Mouse (Mus musculus) hindbrain, embryonic 10.5 days (tissue): Measurements from ENCODE around the gene Hist1h2ac. TPM values are rescaled to one million over a fixed set of nuclear protein-coding genes. Genes with fewer than 3 reads are reported as not detected.
"Not testable (repeated sequence)": the region's sequence is repeated elsewhere in the genome, so short reads cannot be mapped to it uniquely, and the experiment has no call there.

Source experiments
- DNase-seq: peaks from one replicate; pipeline ENCODE4 v3.0.0-alpha.2; 2017; ENCODE audit warnings: low spot score
- H3K27ac ChIP-seq: fragments of 300-500 bp; sonication (generic); 2 replicates; pipeline ENCODE4 v1.5.1; 2016; ENCODE audit warnings: mild to moderate bottlenecking, moderate library complexity
- H3K27me3 ChIP-seq: fragments of 300-500 bp; sonication (generic); 2 replicates; pipeline ENCODE4 v1.6.1; 2016; ENCODE audit warnings: mild to moderate bottlenecking; ENCODE audit not compliant: poor library complexity, insufficient read depth, severe bottlenecking
- H3K36me3 ChIP-seq: fragments of 300-500 bp; sonication (generic); 2 replicates; pipeline ENCODE4 v1.6.1; 2016; ENCODE audit warnings: mild to moderate bottlenecking, moderate library complexity
- H3K4me1 ChIP-seq: fragments of 300-500 bp; sonication (generic); replicated peaks from 2 replicates; pipeline ENCODE4 v1.6.1; 2016; ENCODE audit warnings: mild to moderate bottlenecking
- H3K4me3 ChIP-seq: fragments of 300-500 bp; sonication (generic); 2 replicates; pipeline ENCODE4 v1.5.1; 2016; ENCODE audit warnings: mild to moderate bottlenecking, moderate library complexity
- H3K9me3 ChIP-seq: fragments of 300-500 bp; sonication (generic); 2 replicates; pipeline ENCODE4 v1.6.1; 2016; ENCODE audit warnings: mild to moderate bottlenecking, moderate library complexity
- WGBS: fragments of 180-500 bp; shearing (Covaris S2); methylation state at CpG from one replicate; pipeline ENCODE4 v1.1.7; 2016; 5-methylcytosine and 5-hydroxymethylcytosine counted together
- polyA plus RNA-seq: library from polyadenylated mRNA; unstranded; fragments of >200 nt; fragmentation: Nextera tagmentation; extraction: Ambion mirVana; gene quantifications from 2 replicates; pipeline ENCODE4 v1.2.1, GENCODE M21; 2016

Hist1h2ac gene
- 0.80 and 1.2 TPM in 2 replicates for polyA plus RNA-seq

DNA sequence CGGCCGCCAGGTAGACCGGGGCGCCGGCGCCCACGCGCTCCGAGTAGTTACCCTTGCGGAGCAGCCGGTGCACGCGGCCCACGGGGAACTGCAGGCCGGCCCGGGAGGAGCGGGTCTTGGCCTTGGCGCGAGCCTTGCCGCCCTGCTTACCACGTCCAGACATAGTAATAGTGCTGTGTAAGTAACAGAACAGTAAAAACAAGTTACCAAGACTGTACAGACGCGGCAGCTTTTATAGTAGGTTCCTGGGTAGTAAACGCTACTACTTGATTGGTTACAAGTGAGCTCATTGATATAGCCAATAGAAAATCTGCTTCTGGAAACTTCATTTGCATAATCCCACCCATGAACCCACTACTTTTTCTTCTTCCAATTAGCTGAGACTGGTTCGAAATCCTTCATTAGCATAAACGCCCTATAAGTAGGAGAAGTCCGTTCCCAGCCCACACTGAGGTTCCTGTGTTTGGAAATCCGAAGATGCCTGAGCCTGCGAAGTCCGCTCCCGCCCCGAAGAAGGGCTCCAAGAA lies at the start of gene Hist1h2ac, which contains the start of gene Hist1h2bc:
Gene Hist1h2ac (minus strand): TSS at position 194 of the 527 bp plus-strand sequence.
Gene Hist1h2bc (plus strand): TSS at position 445 of the 527 bp plus-strand sequence.
- peak within 1 kb of the TSS; percentile 59 for H3K4me3 ChIP-seq
- H3K27ac ChIP-seq = peak within 1 kb of the TSS; percentile 94
- DNase-seq = peak; percentile 87
- WGBS = under 1% methylated on average over 32 of the region's 32 CpGs
- H3K36me3 ChIP-seq = no peaks in the 10 kb centered on the region
- H3K9me3 ChIP-seq = no peaks in the 10 kb centered on the region
- H3K4me1 ChIP-seq = peaks cover 26% of the 10 kb centered on the region
- no peaks in the 10 kb centered on the region for H3K27me3 ChIP-seq

DNA sequence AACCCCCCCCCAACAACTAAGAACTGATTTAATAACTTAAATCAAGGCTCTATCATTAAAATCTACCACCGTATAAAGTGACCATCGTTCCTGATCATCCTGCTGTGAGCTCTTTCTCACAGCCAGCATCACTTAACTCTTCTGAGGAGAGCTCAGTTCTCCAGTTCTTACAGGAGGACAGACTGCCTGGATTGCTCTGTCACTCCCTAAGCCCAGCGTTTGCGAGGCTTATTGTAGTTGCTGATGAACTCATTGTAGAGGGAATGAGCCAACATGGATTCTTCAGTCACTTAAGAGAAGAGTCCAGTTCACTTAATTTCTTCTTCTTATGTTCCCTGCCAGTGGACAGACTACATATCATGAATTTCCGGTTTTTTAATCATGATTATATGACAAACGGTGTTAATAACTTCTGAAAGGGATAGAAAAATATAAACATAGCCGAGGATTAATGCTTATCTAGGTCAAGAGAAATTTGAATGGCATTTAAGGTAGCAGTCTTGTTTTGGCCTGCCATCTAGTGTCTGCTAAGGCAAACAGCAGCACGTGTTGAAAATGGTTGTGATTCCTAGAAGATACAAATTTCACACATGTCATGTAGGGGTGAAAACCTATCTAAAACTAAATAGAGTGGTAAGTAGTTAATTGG lies 48.5 kb upstream of the Hist1h2ac start:
- DNase-seq = no peak
- Histone ChIP-seq H3K4me3 (no peak overlapping the region), H3K27ac (0 out of 2 replicates have a peak overlapping the region, but pooled peaks have one; percentile 29), H3K9me3 (no peaks in the 10 kb centered on the region), H3K36me3 (no peaks in the 10 kb centered on the region), H3K4me1 (0 out of 2 replicates have a peak, but pooled peaks cover 6% of the 10 kb centered on the region), H3K27me3 (no peaks in the 10 kb centered on the region)
- WGBS = 29% methylated on average over 8 of the region's 8 CpGs

DNA sequence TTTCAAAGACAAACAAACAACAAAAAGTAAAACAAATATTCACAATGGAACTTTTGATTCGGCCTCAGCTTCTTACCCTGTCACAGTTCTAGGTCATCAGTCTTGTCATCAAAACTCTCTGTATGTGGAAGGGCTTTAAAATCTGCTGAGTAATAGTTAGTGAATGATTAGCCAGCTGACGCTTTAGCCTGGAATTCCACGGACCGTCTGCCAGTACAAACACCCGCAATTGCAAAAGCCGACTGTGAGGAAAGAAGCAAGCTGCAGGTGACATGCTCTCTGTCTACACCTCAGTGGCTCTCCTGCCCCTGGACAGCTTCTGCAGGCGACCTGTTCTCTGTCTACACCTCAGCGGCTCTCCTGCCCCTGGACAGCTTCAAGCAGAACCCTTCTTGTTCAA lies 46.7 kb upstream of the Hist1h2ac start:
- 0 out of 2 replicates have a peak, but pooled peaks cover 6% of the 10 kb centered on the region for H3K4me1 ChIP-seq
- no peak overlapping the region for H3K4me3 ChIP-seq
- H3K27me3 ChIP-seq = no peaks in the 10 kb centered on the region
- no peak for DNase-seq
- 57% methylated on average over 8 of the region's 8 CpGs for WGBS
- no peaks in the 10 kb centered on the region for H3K36me3 ChIP-seq
- no peak overlapping the region for H3K27ac ChIP-seq
- H3K9me3 ChIP-seq = no peaks in the 10 kb centered on the region

DNA sequence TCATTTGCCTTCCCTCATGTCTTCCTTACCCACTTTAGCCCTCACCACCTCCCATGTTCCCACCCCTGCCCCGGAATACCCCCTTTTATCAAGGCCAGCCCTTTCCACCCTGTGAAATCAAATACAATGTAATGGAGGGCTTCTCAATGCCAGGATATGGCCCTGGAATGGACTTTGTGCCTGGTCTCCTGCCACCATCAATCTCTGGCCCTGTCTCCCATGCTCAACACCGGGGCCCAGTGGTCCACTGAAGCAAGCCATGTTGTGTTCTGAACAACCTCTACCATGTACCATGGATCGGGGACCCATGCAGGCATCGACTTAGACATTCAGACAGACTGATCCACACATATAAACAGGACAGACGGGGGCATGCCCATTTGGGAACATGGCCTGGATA lies 46.0 kb upstream of the Hist1h2ac start:
- WGBS = 91% methylated on average over 5 of the region's 5 CpGs
- Histone ChIP-seq H3K9me3 (no peaks in the 10 kb centered on the region), H3K27ac (0 out of 2 replicates have a peak overlapping the region, but pooled peaks have one; percentile 29), H3K4me3 (no peak overlapping the region), H3K36me3 (no peaks in the 10 kb centered on the region), H3K27me3 (no peaks in the 10 kb centered on the region), H3K4me1 (peaks cover 11% of the 10 kb centered on the region)
- DNase-seq = no peak

DNA sequence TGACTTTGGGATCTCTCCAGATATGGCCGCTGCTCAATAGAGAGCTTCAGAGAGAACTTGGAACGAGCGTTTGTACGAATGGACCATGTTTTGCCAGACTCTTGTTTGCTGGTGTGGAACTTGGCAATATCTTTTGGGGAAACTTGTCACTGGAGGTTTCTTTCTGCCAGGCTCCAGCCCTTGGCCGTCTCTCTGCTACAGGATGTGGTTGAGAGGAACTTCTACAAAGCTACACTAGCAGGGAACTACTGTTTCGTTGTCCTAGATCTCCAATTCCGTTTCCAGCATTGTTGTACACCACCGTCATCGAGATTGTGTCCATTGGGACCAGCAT lies 45.4 kb upstream of the Hist1h2ac start:
- 91% methylated on average over 9 of the region's 9 CpGs for WGBS
- Histone ChIP-seq H3K27ac (no peak overlapping the region), H3K27me3 (no peaks in the 10 kb centered on the region), H3K4me1 (peaks cover 16% of the 10 kb centered on the region), H3K9me3 (no peaks in the 10 kb centered on the region), H3K36me3 (no peaks in the 10 kb centered on the region), H3K4me3 (no peak overlapping the region)
- DNase-seq = no peak

DNA sequence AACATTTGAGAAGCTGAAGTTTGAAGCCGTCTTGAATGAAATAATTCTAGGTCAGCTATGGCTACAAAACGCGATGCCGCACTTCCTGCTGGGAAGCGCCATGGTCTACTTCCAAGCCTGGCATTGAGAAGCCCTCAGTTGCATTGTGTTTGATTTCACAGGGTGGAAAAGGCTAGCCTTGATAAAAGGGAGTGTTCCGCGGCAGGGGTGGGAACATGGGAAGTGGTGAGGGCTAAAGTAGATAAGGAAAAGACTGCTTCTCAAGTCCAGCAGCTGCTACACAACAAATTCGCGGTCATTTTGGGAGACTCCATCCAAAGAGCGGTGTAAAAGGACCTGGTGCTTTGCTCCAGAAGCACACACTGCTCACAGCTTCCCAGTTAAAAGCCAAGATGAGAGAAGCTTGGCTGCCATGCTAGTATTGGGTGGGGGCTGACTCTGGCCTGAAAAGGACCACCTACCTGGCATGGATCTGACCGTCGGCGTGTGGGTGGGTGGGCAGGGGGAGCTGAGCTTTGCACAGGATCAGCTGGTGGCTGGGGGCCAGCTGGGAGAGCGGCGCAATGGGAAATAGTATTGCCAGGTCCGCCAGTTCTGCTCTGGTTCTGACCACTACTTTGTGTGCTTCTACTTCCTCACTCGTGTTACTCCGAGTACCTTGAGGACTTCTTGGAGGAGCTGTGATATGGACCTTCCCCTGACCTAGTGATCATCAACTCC lies 44.9 kb upstream of the Hist1h2ac start:
- Histone ChIP-seq H3K27ac (no peak overlapping the region; the same call in 1 of the 2 replicates), H3K4me1 (peaks cover 18% of the 10 kb centered on the region), H3K36me3 (no peaks in the 10 kb centered on the region), H3K4me3 (no peak overlapping the region), H3K9me3 (no peaks in the 10 kb centered on the region), H3K27me3 (no peaks in the 10 kb centered on the region)
- WGBS = 81% methylated on average over 18 of the region's 18 CpGs
- no peak for DNase-seq

DNA sequence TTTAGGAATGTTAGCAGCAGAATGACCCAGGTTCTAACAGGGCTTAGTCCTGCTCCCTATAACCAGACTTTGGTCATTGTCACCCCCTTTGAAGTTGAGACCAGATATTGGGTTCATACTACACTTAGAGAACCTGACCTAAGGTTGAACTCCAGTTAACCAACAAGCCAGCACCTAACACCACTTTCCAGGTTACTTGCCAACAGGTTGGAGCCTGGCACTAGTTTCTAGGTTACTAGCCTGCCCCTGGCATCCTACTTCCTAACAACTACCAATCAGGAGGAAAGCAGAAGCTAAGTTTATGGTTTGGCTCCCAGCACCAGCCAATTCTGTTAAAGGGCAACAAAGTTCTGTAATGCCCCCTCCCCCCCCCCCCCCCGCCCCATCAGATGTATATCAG lies 41.5 kb upstream of the Hist1h2ac start:
- 17% methylated on average over 1 of the region's 1 CpGs for WGBS
- Histone ChIP-seq H3K27ac (no peak overlapping the region), H3K36me3 (no peaks in the 10 kb centered on the region), H3K9me3 (no peaks in the 10 kb centered on the region), H3K4me3 (no peak overlapping the region), H3K27me3 (no peaks in the 10 kb centered on the region), H3K4me1 (peaks cover 18% of the 10 kb centered on the region)
- DNase-seq = no peak

DNA sequence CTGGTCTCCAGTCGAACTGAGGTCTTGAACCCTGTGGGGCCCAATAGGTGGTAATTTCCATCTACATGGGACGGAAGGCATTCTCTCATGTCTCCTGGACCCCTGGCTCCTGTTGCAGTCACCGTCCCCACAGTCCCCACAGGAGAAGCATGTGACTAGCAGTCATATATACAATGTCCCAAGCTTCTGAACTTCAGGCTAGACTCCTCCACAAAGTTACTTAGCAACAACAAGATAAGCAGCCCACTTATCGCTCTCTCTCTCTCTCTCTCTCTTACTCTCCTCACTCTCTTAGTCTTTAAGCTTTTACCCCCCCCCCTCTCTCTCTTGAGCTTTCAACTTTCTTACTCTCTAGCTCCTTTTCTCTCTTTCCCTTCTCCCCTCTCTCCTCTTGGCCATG lies 40.5 kb upstream of the Hist1h2ac start:
- Histone ChIP-seq H3K9me3 (0 out of 2 replicates have a peak, but pooled peaks cover 1% of the 10 kb centered on the region), H3K36me3 (no peaks in the 10 kb centered on the region), H3K4me3 (no peak overlapping the region), H3K27me3 (no peaks in the 10 kb centered on the region), H3K4me1 (peaks cover 18% of the 10 kb centered on the region), H3K27ac (no peak overlapping the region)
- 80% methylated on average over 4 of the region's 4 CpGs for WGBS
- no peak for DNase-seq

DNA sequence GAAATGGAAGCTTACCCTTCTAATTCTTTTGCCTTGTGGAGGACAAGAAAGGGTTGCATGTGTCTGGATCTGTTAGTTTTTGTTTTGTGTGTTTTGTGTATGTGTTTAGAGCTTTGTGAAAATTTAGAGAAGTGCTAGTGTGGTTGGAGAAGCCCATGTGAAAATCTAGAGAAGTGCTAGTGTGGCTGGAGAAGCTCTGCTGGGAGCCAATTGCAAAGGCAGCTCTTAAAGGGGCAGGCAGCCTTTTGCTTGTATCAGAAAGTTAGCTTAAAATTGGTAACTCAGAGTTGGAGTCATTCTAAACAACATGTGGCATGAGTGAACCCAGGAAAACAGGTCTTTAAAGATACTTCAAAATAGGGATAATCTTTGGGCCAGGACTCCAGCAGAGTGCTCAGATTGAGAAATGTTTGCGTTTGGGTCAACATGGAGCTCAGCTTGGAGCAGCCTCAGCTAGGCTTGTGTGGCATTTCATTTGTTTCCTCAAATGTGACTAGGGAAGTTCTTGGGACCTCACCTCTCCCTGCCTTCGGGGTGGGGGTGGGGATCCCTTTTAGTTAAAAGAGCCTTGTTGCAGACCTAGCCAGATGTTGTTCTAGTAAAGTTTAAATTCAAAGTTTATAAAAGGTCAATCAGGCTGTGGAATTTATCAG lies 34.0 kb upstream of the Hist1h2ac start:
- H3K4me1 ChIP-seq = peaks cover 10% of the 10 kb centered on the region
- 11% methylated on average over 2 of the region's 2 CpGs for WGBS
- H3K36me3 ChIP-seq, H3K27ac ChIP-seq, DNase-seq, H3K9me3 ChIP-seq, H3K27me3 ChIP-seq, H3K4me3 ChIP-seq: not testable (repeated sequence)

DNA sequence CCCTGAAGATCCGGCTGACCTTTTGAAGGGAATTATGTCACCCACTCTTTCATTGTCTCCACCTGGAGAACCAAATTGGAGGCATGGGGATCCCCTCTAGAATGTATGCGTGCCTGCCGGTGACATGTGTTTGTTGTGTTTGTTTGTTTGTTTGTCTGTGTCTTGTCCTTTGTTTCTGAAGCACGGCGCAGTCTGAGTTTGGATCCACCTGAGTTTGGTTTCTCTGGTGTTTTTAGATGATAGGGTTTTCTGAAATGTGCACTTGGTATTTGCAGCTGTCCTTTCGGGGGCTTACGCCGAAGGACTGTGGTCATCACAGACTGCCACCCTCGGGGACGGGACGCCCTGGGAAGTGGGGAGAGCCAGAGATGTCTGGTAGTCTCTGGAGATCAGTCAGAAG lies 33.4 kb upstream of the Hist1h2ac start:
- Histone ChIP-seq H3K4me1 (peaks cover 10% of the 10 kb centered on the region), H3K9me3 (0 out of 2 replicates have a peak, but pooled peaks cover 4% of the 10 kb centered on the region), H3K36me3 (no peaks in the 10 kb centered on the region), H3K27ac (no peak overlapping the region), H3K4me3 (no peak overlapping the region), H3K27me3 (no peaks in the 10 kb centered on the region)
- no peak for DNase-seq
- WGBS = 53% methylated on average over 11 of the region's 11 CpGs

DNA sequence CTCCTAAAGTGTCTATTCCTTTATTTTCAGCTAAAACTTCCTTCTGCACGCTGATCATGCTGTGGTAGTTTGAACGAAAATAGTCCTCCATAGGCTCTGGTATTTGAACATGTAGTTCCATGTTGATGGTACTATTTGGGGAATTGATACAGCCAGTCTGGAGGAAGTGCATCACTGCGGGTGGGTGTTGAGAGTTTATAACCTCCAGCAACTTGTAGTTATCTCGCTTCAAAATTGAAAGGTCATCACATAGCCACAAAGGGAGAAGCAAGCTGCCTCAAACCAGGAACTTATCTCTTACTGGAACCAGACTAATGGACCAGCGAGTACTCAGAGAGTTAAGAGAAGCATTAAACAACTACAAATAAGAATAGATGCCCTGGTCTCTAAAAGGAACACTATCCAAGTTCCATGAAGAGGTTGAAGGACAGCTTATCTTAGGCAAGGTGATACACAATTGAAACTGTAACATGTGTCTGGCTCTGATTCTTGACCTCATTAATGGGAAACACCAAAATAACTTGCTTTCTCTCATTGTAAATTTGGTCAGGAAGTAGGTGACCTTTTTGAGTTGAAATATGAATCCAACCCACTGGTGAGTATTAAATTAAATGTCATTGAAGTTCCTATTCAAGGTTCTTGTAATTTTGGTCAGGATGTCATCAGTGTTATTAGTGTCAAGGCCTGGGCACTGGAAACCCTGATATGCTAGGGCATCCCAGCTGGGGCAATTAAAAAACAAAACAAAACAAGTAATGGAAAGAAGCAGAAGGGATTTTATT lies 32.7 kb upstream of the Hist1h2ac start:
- Histone ChIP-seq H3K4me3 (no peak overlapping the region), H3K27me3 (peaks cover under 1% of the 10 kb centered on the region; the same call in 1 of the 2 replicates), H3K36me3 (no peaks in the 10 kb centered on the region), H3K27ac (no peak overlapping the region), H3K4me1 (peaks cover 10% of the 10 kb centered on the region), H3K9me3 (0 out of 2 replicates have a peak, but pooled peaks cover 4% of the 10 kb centered on the region)
- DNase-seq = no peak
- WGBS = 90% methylated on average over 5 of the region's 5 CpGs
